Mouse (Mus musculus) MEL (cell line): ENCODE results near the gene Gm20388. TPM values are rescaled to one million over a fixed set of nuclear protein-coding genes. Genes with fewer than 3 reads are reported as not detected.

Experiments
- DNase-seq: peaks from one replicate; pipeline ENCODE4 v3.0.0; 2011; ENCODE audit warnings: low read depth, low spot score
- H3K27ac ChIP-seq: 2 replicates; pipeline ENCODE4 v1.5.1; 2012; ENCODE audit warnings: low read depth, mild to moderate bottlenecking, control low read depth, low read length, moderate library complexity; ENCODE audit not compliant: control insufficient read depth
- H3K27me3 ChIP-seq, 2 experiments: fragments of 150-350 bp in 1 of 2; sonication (generic) in 1 of 2; 2 replicates each; pipeline ENCODE4 v1.6.1; 2012; ENCODE audit warnings: low read length in 2 of 2, mild to moderate bottlenecking in 2 of 2, improper control_type of control experiment in 1 of 2, moderate library complexity in 1 of 2; ENCODE audit not compliant: insufficient read depth in 2 of 2, control insufficient read depth in 1 of 2
- H3K36me3 ChIP-seq, 2 experiments: 2 replicates each; pipeline ENCODE4 v1.6.1; 2012 to 2014; ENCODE audit warnings: low read length in 2 of 2, improper control_type of control experiment in 1 of 2, inconsistent platforms in 1 of 2, mild to moderate bottlenecking in 1 of 2; ENCODE audit not compliant: insufficient read depth in 2 of 2, control insufficient read depth in 1 of 2
- H3K4me1 ChIP-seq, 2 experiments: fragments of 150-350 bp in 1 of 2; sonication (generic) in 1 of 2; 2 replicates each; pipeline ENCODE4 v1.6.1; 2012; ENCODE audit warnings: low read length in 2 of 2, improper control_type of control experiment in 1 of 2, mild to moderate bottlenecking in 1 of 2; ENCODE audit not compliant: insufficient read depth in 2 of 2, control insufficient read depth in 1 of 2
- H3K4me3 ChIP-seq, 2 experiments: fragments of 150-350 bp in 1 of 2; sonication (generic) in 1 of 2; 2 replicates each; pipeline ENCODE4 v1.5.1; 2012; ENCODE audit warnings: low read depth in 2 of 2, low read length in 2 of 2, mild to moderate bottlenecking in 2 of 2, moderate library complexity in 2 of 2, control low read depth in 1 of 2, improper control_type of control experiment in 1 of 2; ENCODE audit not compliant: control insufficient read depth in 1 of 2, insufficient read depth in 1 of 2
- H3K79me2 ChIP-seq: 2 replicates; pipeline ENCODE4 v1.6.1; 2012; ENCODE audit warnings: mild to moderate bottlenecking, low read length, moderate library complexity; ENCODE audit not compliant: control insufficient read depth, poor library complexity, insufficient read depth
- H3K9ac ChIP-seq: 2 replicates; pipeline ENCODE4 v1.6.1; 2012; ENCODE audit warnings: low read depth, mild to moderate bottlenecking, control low read depth, low read length, moderate library complexity; ENCODE audit not compliant: control insufficient read depth, poor library complexity, severe bottlenecking
- H3K9me3 ChIP-seq: fragments of 150-350 bp; sonication (generic); replicated peaks from 2 replicates; pipeline ENCODE4 v1.6.1; 2012; ENCODE audit warnings: mild to moderate bottlenecking, low read length, improper control_type of control experiment, moderate library complexity; ENCODE audit not compliant: insufficient read depth
- CTCF ChIP-seq, 3 experiments: IDR thresholded peaks in 2 of 3; conservative IDR thresholded peaks in 1 of 3; 2 replicates each; pipeline ENCODE4 v1.5.1; 2011 to 2012; ENCODE audit warnings: low read length in 3 of 3, low read depth in 2 of 3, mild to moderate bottlenecking in 2 of 3, improper control_type of control experiment in 1 of 3, inconsistent platforms in 1 of 3, mixed read lengths in 1 of 3, moderate library complexity in 1 of 3; ENCODE audit not compliant: control insufficient read depth in 1 of 3, insufficient read depth in 1 of 3, poor library complexity in 1 of 3, severe bottlenecking in 1 of 3
- ELF1 ChIP-seq: IDR thresholded peaks from 2 replicates; pipeline ENCODE4 v1.6.1; 2014; ENCODE audit warnings: low read depth, mild to moderate bottlenecking, inconsistent platforms, low read length, improper control_type of control experiment, moderate library complexity
- EP300 ChIP-seq, 2 experiments: IDR thresholded peaks; 2 replicates each; pipeline ENCODE4 v1.6.1; 2011; ENCODE audit warnings: improper control_type of control experiment in 2 of 2, low read length in 2 of 2, low read depth in 1 of 2, mild to moderate bottlenecking in 1 of 2
- ETS1 ChIP-seq: IDR thresholded peaks from 2 replicates; pipeline ENCODE4 v1.6.1; 2012; ENCODE audit warnings: low read depth, mild to moderate bottlenecking, inconsistent platforms, low read length, improper control_type of control experiment, moderate library complexity
- GATA1 ChIP-seq: IDR thresholded peaks from 2 replicates; pipeline ENCODE4 v1.6.1; 2011; ENCODE audit warnings: low read depth, low read length, improper control_type of control experiment
- JUND ChIP-seq: IDR thresholded peaks from 2 replicates; pipeline ENCODE4 v1.6.1; 2011; ENCODE audit warnings: low read depth, mild to moderate bottlenecking, improper control_type of control experiment, low read length
- KAT2A ChIP-seq: conservative IDR thresholded peaks from 2 replicates; pipeline ENCODE4 v1.6.1; 2012; ENCODE audit warnings: low read depth, low read length, improper control_type of control experiment, inconsistent platforms
- MAX ChIP-seq: IDR thresholded peaks from 2 replicates; pipeline ENCODE4 v1.6.1; 2011; ENCODE audit warnings: low read length, improper control_type of control experiment
- MYC ChIP-seq: IDR thresholded peaks from 2 replicates; pipeline ENCODE4 v1.6.1; 2011; ENCODE audit warnings: low read depth, mild to moderate bottlenecking, low read length, improper control_type of control experiment, moderate library complexity
- NRF1 ChIP-seq: IDR thresholded peaks from 2 replicates; pipeline ENCODE4 v1.6.1; 2014; ENCODE audit warnings: low read depth, mild to moderate bottlenecking, inconsistent platforms, low read length, improper control_type of control experiment, moderate library complexity; ENCODE audit not compliant: poor library complexity, insufficient read depth, severe bottlenecking
- POLR2A ChIP-seq, 2 experiments: IDR thresholded peaks; 2 replicates each; pipeline ENCODE4 v1.6.1; 2011 to 2012; ENCODE audit warnings: low read length in 2 of 2, mild to moderate bottlenecking in 2 of 2, control low read depth in 1 of 2, improper control_type of control experiment in 1 of 2, low read depth in 1 of 2, moderate library complexity in 1 of 2; ENCODE audit not compliant: control insufficient read depth in 1 of 2, insufficient read depth in 1 of 2, poor library complexity in 1 of 2
- RAD21 ChIP-seq: IDR thresholded peaks from 2 replicates; pipeline ENCODE4 v1.6.1; 2011; ENCODE audit warnings: mild to moderate bottlenecking, low read depth, low read length, improper control_type of control experiment
- RCOR1 ChIP-seq: IDR thresholded peaks from 2 replicates; pipeline ENCODE4 v1.6.1; 2012; ENCODE audit warnings: low read depth, mild to moderate bottlenecking, inconsistent platforms, low read length, improper control_type of control experiment
- SIN3A ChIP-seq: IDR thresholded peaks from 2 replicates; pipeline ENCODE4 v1.6.1; 2012; ENCODE audit warnings: low read length, improper control_type of control experiment, inconsistent platforms
- SMC3 ChIP-seq: IDR thresholded peaks from 2 replicates; pipeline ENCODE4 v1.6.1; 2011; ENCODE audit warnings: low read depth, low read length, improper control_type of control experiment
- TBP ChIP-seq: IDR thresholded peaks from 2 replicates; pipeline ENCODE4 v1.8.0; 2011; ENCODE audit warnings: low read depth, low read length, improper control_type of control experiment
- UBTF ChIP-seq: IDR thresholded peaks from 2 replicates; pipeline ENCODE4 v1.6.1; 2012; ENCODE audit warnings: low read depth, mild to moderate bottlenecking, inconsistent platforms, low read length, improper control_type of control experiment, moderate library complexity, borderline replicate concordance; ENCODE audit not compliant: insufficient read depth
- USF2 ChIP-seq, 2 experiments: IDR thresholded peaks; 2 replicates each; pipeline ENCODE4 v1.6.1; 2011 to 2012; ENCODE audit warnings: improper control_type of control experiment in 2 of 2, low read length in 2 of 2, borderline replicate concordance in 1 of 2, inconsistent platforms in 1 of 2, low read depth in 1 of 2, mild to moderate bottlenecking in 1 of 2; ENCODE audit not compliant: insufficient read depth in 1 of 2
- ZC3H11A ChIP-seq: IDR thresholded peaks from 2 replicates; pipeline ENCODE4 v1.6.1; 2012; ENCODE audit warnings: low read depth, mild to moderate bottlenecking, inconsistent platforms, low read length, improper control_type of control experiment
- ZKSCAN1 ChIP-seq: IDR thresholded peaks from 2 replicates; pipeline ENCODE4 v1.6.1; 2012; ENCODE audit warnings: low read depth, mild to moderate bottlenecking, inconsistent platforms, low read length, improper control_type of control experiment, moderate library complexity
- ZNF384 ChIP-seq: IDR thresholded peaks from 2 replicates; pipeline ENCODE4 v1.6.1; 2012; ENCODE audit warnings: low read depth, mild to moderate bottlenecking, inconsistent platforms, low read length, improper control_type of control experiment
- polyA plus RNA-seq, 2 experiments: library from polyadenylated mRNA; stranded (reverse) in 1 of 2; unstranded in 1 of 2; fragments of >175 nt in 1 of 2; fragments of >200 nt in 1 of 2; gene quantifications; 2 replicates each; pipeline versions ENCODE4 v1.2.1 to v1.2.4; 2012; ENCODE audit warnings: low replicate concordance in 2 of 2, low read depth in 1 of 2; ENCODE audit not compliant: insufficient read length in 2 of 2, insufficient read depth in 1 of 2, missing spikeins in 1 of 2
- total RNA-seq: library from RNA; depleted of rRNA; stranded (reverse); fragments of 300-350 nt; gene quantifications from 2 replicates; pipeline ENCODE4 v1.2.3, GENCODE M21; 2012

Gene Gm20388
- total and polyA plus RNA-seq, 3 experiments = 11.1 to 17.8 TPM; not detected in 1

DNA sequence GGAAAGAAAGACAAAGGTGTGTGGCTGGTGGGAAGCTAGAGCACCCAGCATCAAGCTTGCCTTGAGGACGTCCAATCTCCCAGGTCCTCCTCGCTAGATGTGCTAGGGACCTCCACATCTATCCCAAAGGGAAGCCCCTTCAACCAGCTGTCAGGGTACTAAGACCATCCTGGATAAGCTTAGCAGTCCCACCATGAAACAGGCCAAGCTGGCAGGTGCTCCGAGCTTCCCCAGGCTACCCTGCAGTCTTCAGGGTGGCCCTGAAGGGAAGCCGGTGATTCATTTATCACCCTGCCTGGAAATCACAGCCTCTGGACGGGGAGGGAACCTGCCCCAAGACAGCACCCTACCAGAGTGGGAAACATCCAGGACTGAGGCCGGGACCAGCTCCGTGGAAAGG lies 1165.9 kb downstream of the Gm20388 start:
- Histone ChIP-seq H3K79me2 (no peaks in the 10 kb centered on the region), H3K4me1 (no peaks in the 10 kb centered on the region), H3K9ac (no peak overlapping the region), H3K9me3 (no peaks in the 10 kb centered on the region), H3K4me3 (no peak overlapping the region), H3K27ac (no peak overlapping the region), H3K36me3 (no peaks in the 10 kb centered on the region), H3K27me3 (no peaks in the 10 kb centered on the region)
- TF ChIP-seq ZNF384 (no peak), KAT2A (no peak), EP300 (IDR thresholded peaks at IDR 0.05; ENCODE audit: low read depth in 1 of 2, low read length in 2 of 2) (no peak), JUND (no peak), TBP (no peak), NRF1 (no peak)
- DNase-seq = no peak

DNA sequence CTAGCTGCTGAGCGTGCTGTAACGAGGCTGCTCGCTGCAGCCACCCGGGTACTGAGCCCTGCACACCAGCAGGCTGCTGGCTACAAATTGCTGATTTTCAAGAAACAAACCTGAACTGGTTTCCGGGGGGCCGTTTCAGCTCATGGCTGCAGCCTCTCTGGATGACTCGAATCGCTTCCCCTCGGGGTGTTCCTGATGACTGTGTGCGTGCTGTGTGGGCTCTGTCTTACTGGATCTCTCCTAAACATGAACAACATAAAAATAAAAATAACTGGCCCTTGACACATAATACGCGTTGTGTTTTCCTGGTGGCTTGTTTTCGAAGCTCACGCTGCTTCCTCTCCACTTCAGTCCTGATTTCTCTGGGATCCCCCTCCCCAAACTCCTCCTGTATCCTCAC lies 1168.1 kb downstream of the Gm20388 start:
- Histone ChIP-seq H3K27ac (no peak overlapping the region), H3K79me2 (no peaks in the 10 kb centered on the region), H3K9ac (no peak overlapping the region), H3K9me3 (no peaks in the 10 kb centered on the region), H3K27me3 (no peaks in the 10 kb centered on the region), H3K4me1 (no peaks in the 10 kb centered on the region), H3K36me3 (no peaks in the 10 kb centered on the region), H3K4me3 (no peak overlapping the region)
- no peak for TF ChIP-seq ZC3H11A
- TF ChIP-seq GATA1 = no peak
- no peak for TF ChIP-seq USF2 (IDR thresholded peaks at IDR 0.05; ENCODE audit: borderline replicate concordance in 1 of 2, insufficient read depth in 1 of 2, low read depth in 1 of 2, low read length in 2 of 2)
- no peak for TF ChIP-seq RAD21
- no peak for TF ChIP-seq ETS1
- no peak for TF ChIP-seq POLR2A (IDR thresholded peaks at IDR 0.05; ENCODE audit: control insufficient read depth in 1 of 2, insufficient read depth in 1 of 2, low read depth in 1 of 2, low read length in 2 of 2, poor library complexity in 1 of 2)
- TF ChIP-seq NRF1 = no peak
- no peak for TF ChIP-seq ELF1
- TF ChIP-seq UBTF = no peak
- no peak for TF ChIP-seq EP300 (IDR thresholded peaks at IDR 0.05; ENCODE audit: low read depth in 1 of 2, low read length in 2 of 2)
- no peak for TF ChIP-seq MYC
- no peak for TF ChIP-seq MAX
- no peak for TF ChIP-seq SIN3A
- TF ChIP-seq ZKSCAN1 = no peak
- TF ChIP-seq RCOR1 = no peak
- TF ChIP-seq JUND = no peak
- TF ChIP-seq CTCF (IDR thresholded peaks at IDR 0.05 in 2 of 3, conservative IDR thresholded peaks at IDR 0.05 in 1 of 3; ENCODE audit: control insufficient read depth in 1 of 3, insufficient read depth in 1 of 3, low read depth in 2 of 3, low read length in 3 of 3, poor library complexity in 1 of 3, severe bottlenecking in 1 of 3) = no peak
- no peak for TF ChIP-seq KAT2A
- no peak for TF ChIP-seq SMC3
- no peak for DNase-seq
